ENCODE assay signal across 21 mouse cellular contexts in the genomic region with DNA sequence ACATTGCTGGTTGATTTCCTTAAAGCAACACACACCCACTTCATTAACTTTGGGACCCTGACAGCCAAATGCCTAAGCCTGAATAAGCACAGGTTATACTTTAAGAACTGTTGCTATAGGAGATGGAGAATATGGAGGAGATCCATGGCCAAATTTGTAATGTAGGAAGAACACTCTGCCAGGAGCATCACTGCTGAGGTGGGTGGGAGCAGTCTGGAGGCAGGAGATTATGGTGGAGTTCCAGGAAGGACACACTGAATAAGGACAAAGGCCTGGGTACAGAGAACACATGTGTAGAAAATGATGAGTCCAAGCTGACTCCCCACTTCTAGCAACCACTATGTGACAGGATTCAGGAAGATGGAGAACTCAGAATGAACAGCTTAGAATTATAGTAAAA.
DNase-seq lines count a peak whose midpoint lies in the region; ATAC-seq lines count a peak whose summit lies in the region.
"Had no signal": no experiment of that assay in that cellular context is flagged by ENCODE, and none has a peak within 500 bp of the region (broad histone marks: within the 10 kb centered on the region; RNA-seq: fewer than 3 reads in every experiment).

No protein-coding gene starts in this region.

- peak; percentile 85 for ATAC-seq in frontal cortex, adult (ENCODE audit: low TSS enrichment)
- ATAC-seq: activated CD4-positive, CD25-positive, alpha-beta regulatory T cell, adult 4 months; forebrain, embryonic 13.5 days; forebrain, embryonic 16.5 days; hindbrain, postnatal 0 days; inflammation-experienced regulatory T-cells, adult 6 months had no signal

- no peak for DNase-seq in frontal cortex, postnatal 14 days (ENCODE audit: low spot score in 2 of 2)
- peak; percentile 9 to 18 for DNase-seq in left cerebral cortex, adult 18-20 months (ENCODE audit: low spot score in 2 of 2)
- no peak for DNase-seq in left cerebral cortex, adult 11 months (ENCODE audit: low spot score)
- DNase-seq in right cerebral cortex, postnatal 25 days, result peak; percentile 32
- DNase-seq in right cerebral cortex, postnatal 14 days, result no peak
- DNase-seq: adrenal gland, adult 8-10 months; adrenal gland, postnatal 25 days; cerebellum, adult 18-20 months; cerebellum, adult 9-10 months; cerebellum, postnatal 14 days; gastrocnemius, adult 2 months; gastrocnemius, postnatal 14 days; heart, adult 18-20 months; heart, postnatal 14 days; heart, postnatal 4 days had no signal

Comparison
In these comparisons a context has a peak if more than half of its experiments do, and no peak if none do; other contexts are left out.
1. DNase-seq: peak in left cerebral cortex, adult 18-20 months (2 of 2) and right cerebral cortex, postnatal 25 days (single experiment); none in frontal cortex, postnatal 14 days (0 of 2), left cerebral cortex, adult 11 months (single experiment) and right cerebral cortex, postnatal 14 days (single experiment).